17 mouse cellular contexts compared by ENCODE assay signal in the genomic region with DNA sequence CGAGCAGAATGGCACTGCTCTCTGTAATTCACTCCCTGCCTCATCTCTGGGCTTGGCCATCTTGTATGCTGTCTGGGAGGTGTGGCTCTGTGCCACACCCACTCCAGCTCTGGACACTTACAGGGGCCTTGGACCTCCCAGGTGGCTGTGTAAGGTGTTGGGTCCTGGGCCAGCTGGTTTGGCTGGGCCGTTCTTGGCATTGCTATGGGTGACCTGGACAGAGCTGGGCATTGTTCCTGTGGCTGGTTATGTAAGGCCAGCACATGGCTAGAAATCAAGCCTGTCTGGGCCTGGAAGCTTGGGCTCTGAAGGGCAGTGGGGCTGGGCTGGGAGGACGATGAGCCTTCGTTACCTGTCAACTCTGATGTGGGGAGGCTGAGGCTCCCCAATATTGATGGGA. TPM values are rescaled to one million over a fixed set of nuclear protein-coding genes. Genes with fewer than 3 reads are reported as not detected.
DNase-seq lines count a peak whose midpoint lies in the region; ATAC-seq lines count a peak whose summit lies in the region.
"Had no signal": no experiment of that assay in that cellular context is flagged by ENCODE, and none has a peak within 500 bp of the region (broad histone marks: within the 10 kb centered on the region; RNA-seq: fewer than 3 reads in every experiment).

No protein-coding gene starts in this region.

- no peak for ATAC-seq in neural tube, embryonic 14.5 days (ENCODE audit: low read depth)
- no peak for ATAC-seq in neural tube, embryonic 15.5 days (ENCODE audit: low FRiP score)
- no peak for ATAC-seq in forebrain, embryonic 15.5 days (replicated peaks)
- ATAC-seq: forebrain, embryonic 14.5 days had no signal

- no peak overlapping the region for H3K9ac ChIP-seq in neural tube, embryonic 14.5 days (replicated peaks; ENCODE audit: low read depth, low read length)
- H3K9ac ChIP-seq in neural tube, embryonic 15.5 days (replicated peaks), result no peak overlapping the region
- H3K9ac ChIP-seq in forebrain, embryonic 15.5 days (replicated peaks), result no peak overlapping the region
- H3K9ac ChIP-seq: embryonic facial prominence, embryonic 15.5 days; limb, embryonic 13.5 days; lung, embryonic 14.5 days had no signal

- H3K4me2 ChIP-seq in neural tube, embryonic 14.5 days (ENCODE audit: low read depth, low read length), result no peak overlapping the region
- H3K4me2 ChIP-seq in neural tube, embryonic 15.5 days, result no peak overlapping the region
- no peak overlapping the region for H3K4me2 ChIP-seq in forebrain, embryonic 15.5 days (replicated peaks)
- H3K4me2 ChIP-seq: embryonic facial prominence, embryonic 15.5 days; limb, embryonic 13.5 days; lung, embryonic 14.5 days had no signal

- H3K9me3 ChIP-seq in neural tube, embryonic 14.5 days (ENCODE audit: control insufficient read depth, low read length), result no peaks in the 10 kb centered on the region
- no peaks in the 10 kb centered on the region for H3K9me3 ChIP-seq in neural tube, embryonic 15.5 days (replicated peaks)
- H3K9me3 ChIP-seq in forebrain, embryonic 15.5 days, result no peaks in the 10 kb centered on the region
- H3K9me3 ChIP-seq: embryonic facial prominence, embryonic 15.5 days had no signal

- H3K4me3 ChIP-seq in neural tube, embryonic 14.5 days (ENCODE audit: low read depth, low read length), result no peak overlapping the region
- no peak overlapping the region for H3K4me3 ChIP-seq in neural tube, embryonic 15.5 days (replicated peaks)
- no peak overlapping the region for H3K4me3 ChIP-seq in forebrain, embryonic 15.5 days
- H3K4me3 ChIP-seq: embryonic facial prominence, embryonic 15.5 days; limb, embryonic 13.5 days had no signal

- H3K27ac ChIP-seq in neural tube, embryonic 14.5 days (ENCODE audit: low read depth, low read length), result 0 out of 2 replicates have a peak overlapping the region, but pooled peaks have one; percentile 23
- H3K27ac ChIP-seq in neural tube, embryonic 15.5 days (replicated peaks), result no peak overlapping the region
- H3K27ac ChIP-seq in forebrain, embryonic 15.5 days (replicated peaks), result no peak overlapping the region
- H3K27ac ChIP-seq: embryonic facial prominence, embryonic 15.5 days; limb, embryonic 13.5 days had no signal

- 91% methylated on average over 4 of the region's 4 CpGs for WGBS in neural tube, embryonic 14.5 days
- 82% methylated on average over 4 of the region's 4 CpGs for WGBS in neural tube, embryonic 15.5 days
- WGBS in forebrain, embryonic 15.5 days, result 89% methylated on average over 4 of the region's 4 CpGs

- peak; percentile 48 for DNase-seq in heart, adult 8-10 months (ENCODE audit: low spot score)
- DNase-seq in heart, postnatal 25 days (ENCODE audit: low spot score), result no peak
- peak; percentile 71 to 82 for DNase-seq in cerebellum, postnatal 14 days
- DNase-seq in gastrocnemius, adult 8-10 months (ENCODE audit: low spot score in 2 of 2), result no peak
- DNase-seq: gastrocnemius, postnatal 10 days; lung, embryonic 14.5 days had no signal

- peaks cover 34% of the 10 kb centered on the region for H3K27me3 ChIP-seq in neural tube, embryonic 14.5 days (ENCODE audit: control insufficient read depth, insufficient read depth, low read length)
- H3K27me3 ChIP-seq in neural tube, embryonic 15.5 days (replicated peaks), result peaks cover 48% of the 10 kb centered on the region
- peaks cover 53% of the 10 kb centered on the region for H3K27me3 ChIP-seq in forebrain, embryonic 15.5 days

- intact Hi-C loops in heart, postnatal 25 days (cut with DNase I), result no loop called here

- no peaks in the 10 kb centered on the region for H3K36me3 ChIP-seq in neural tube, embryonic 14.5 days (ENCODE audit: control insufficient read depth, insufficient read depth, low read length)
- H3K36me3 ChIP-seq in neural tube, embryonic 15.5 days, result no peaks in the 10 kb centered on the region
- no peaks in the 10 kb centered on the region for H3K36me3 ChIP-seq in forebrain, embryonic 15.5 days
- H3K36me3 ChIP-seq: embryonic facial prominence, embryonic 15.5 days; limb, embryonic 13.5 days had no signal

- H3K4me1 ChIP-seq in neural tube, embryonic 14.5 days (ENCODE audit: control insufficient read depth, insufficient read depth, low read length), result peaks cover 9% of the 10 kb centered on the region
- peaks cover 21% of the 10 kb centered on the region for H3K4me1 ChIP-seq in neural tube, embryonic 15.5 days
- peaks cover 14% of the 10 kb centered on the region for H3K4me1 ChIP-seq in forebrain, embryonic 15.5 days

RNA-seq across cellular contexts. Expression of a gene that starts 2.3 kb away (rescaled TPM):
- 10 to 100 TPM in 1 of 4 experiments, 1 to 10 TPM in 3; 5.6 to 11.1 (median 6.1) TPM for total RNA-seq in heart, adult 8-10 months (2022)
- 1 to 10 TPM; 5.3 to 7.9 TPM for total RNA-seq in heart, postnatal 25 days (2021)
- polyA plus RNA-seq in neural tube, embryonic 14.5 days (2014; fragmentation: Nextera tagmentation; extraction: Ambion mirVana), result 0.21 and 13.5 TPM in 2 replicates
- polyA plus RNA-seq in neural tube, embryonic 15.5 days (2015; fragmentation: Nextera tagmentation; extraction: Ambion mirVana), result 6.8 and 6.9 TPM in 2 replicates
- 0.54 and 0.78 TPM in 2 replicates for polyA plus RNA-seq in forebrain, embryonic 15.5 days (2015; fragmentation: Nextera tagmentation; extraction: Ambion mirVana)
- total RNA-seq in gastrocnemius, adult 8-10 months (2022), result 1 to 10 TPM; 1.8 to 7.4 (median 4.8) TPM
- total RNA-seq: common myeloid progenitor, adult 5-6 weeks; megakaryocyte, adult 5-6 weeks; MEL; neutrophil, adult 5-6 weeks had no signal

RNA-seq across cellular contexts. Expression of a gene that starts 40.6 kb away (rescaled TPM):
- 10 to 100 TPM; 16.8 to 25.4 (median 21.6) TPM for total RNA-seq in heart, adult 8-10 months (2022)
- 10 to 100 TPM; 18.3 to 23.0 TPM for total RNA-seq in heart, postnatal 25 days (2021)
- polyA plus RNA-seq in neural tube, embryonic 14.5 days (2014; fragmentation: Nextera tagmentation; extraction: Ambion mirVana), result 34.2 and 37.2 TPM in 2 replicates
- 58.0 and 62.6 TPM in 2 replicates for polyA plus RNA-seq in neural tube, embryonic 15.5 days (2015; fragmentation: Nextera tagmentation; extraction: Ambion mirVana)
- 64.1 and 64.8 TPM in 2 replicates for polyA plus RNA-seq in forebrain, embryonic 15.5 days (2015; fragmentation: Nextera tagmentation; extraction: Ambion mirVana)
- total RNA-seq in gastrocnemius, adult 8-10 months (2022), result 10 to 100 TPM; 10.4 to 13.2 (median 11.8) TPM

RNA-seq across cellular contexts. Expression of a gene that starts 43.1 kb away (rescaled TPM):
- 1 to 10 TPM in 1 of 4 experiments, under 1 TPM in 3; 0.46 to 1.0 (median 0.75) TPM for total RNA-seq in heart, adult 8-10 months (2022)
- under 1 TPM; 0.67 to 0.83 TPM for total RNA-seq in heart, postnatal 25 days (2021)
- 52.2 and 62.5 TPM in 2 replicates for polyA plus RNA-seq in neural tube, embryonic 14.5 days (2014; fragmentation: Nextera tagmentation; extraction: Ambion mirVana)
- 68.0 and 77.8 TPM in 2 replicates for polyA plus RNA-seq in neural tube, embryonic 15.5 days (2015; fragmentation: Nextera tagmentation; extraction: Ambion mirVana)
- polyA plus RNA-seq in forebrain, embryonic 15.5 days (2015; fragmentation: Nextera tagmentation; extraction: Ambion mirVana), result 28.6 and 31.5 TPM in 2 replicates
- 1 to 10 TPM; 1.6 to 4.2 (median 3.0) TPM for total RNA-seq in gastrocnemius, adult 8-10 months (2022)
- total RNA-seq: common myeloid progenitor, adult 5-6 weeks; megakaryocyte, adult 5-6 weeks; neutrophil, adult 5-6 weeks had no signal
- polyA plus RNA-seq: lung, embryonic 14.5 days; spleen, adult 2 months had no signal

RNA-seq across cellular contexts. Expression of a gene that starts 57.1 kb away (rescaled TPM):
- total RNA-seq in heart, adult 8-10 months (2022), result 10 to 100 TPM; 19.4 to 22.3 (median 20.0) TPM
- 10 to 100 TPM; 20.9 to 24.3 TPM for total RNA-seq in heart, postnatal 25 days (2021)
- polyA plus RNA-seq in neural tube, embryonic 14.5 days (2014; fragmentation: Nextera tagmentation; extraction: Ambion mirVana), result 2.1 and 3.2 TPM in 2 replicates
- polyA plus RNA-seq in neural tube, embryonic 15.5 days (2015; fragmentation: Nextera tagmentation; extraction: Ambion mirVana), result 3.6 and 4.0 TPM in 2 replicates
- 1.7 and 2.6 TPM in 2 replicates for polyA plus RNA-seq in forebrain, embryonic 15.5 days (2015; fragmentation: Nextera tagmentation; extraction: Ambion mirVana)
- total RNA-seq in gastrocnemius, adult 8-10 months (2022), result 1 to 10 TPM; 4.1 to 5.8 (median 4.5) TPM

Comparison
In these comparisons a context has a peak if more than half of its experiments do, and no peak if none do; other contexts are left out.
1. DNase-seq: peak in heart, adult 8-10 months (single experiment) and cerebellum, postnatal 14 days (2 of 2); none in heart, postnatal 25 days (single experiment) and gastrocnemius, adult 8-10 months (0 of 2).